Mouse (Mus musculus) hindbrain, embryonic 12.5 days (tissue): ENCODE results near the gene Dpp6. TPM values are rescaled to one million over a fixed set of nuclear protein-coding genes. Genes with fewer than 3 reads are reported as not detected.

Experiments used
- ATAC-seq: fragments of 200-750 bp; cut with Nextera tagmentation; 2 replicates; pipeline ENCODE4 v1.8.0; 2017; ENCODE audit warnings: moderate TSS enrichment; ENCODE audit not compliant: low FRiP score
- H3K27ac ChIP-seq: fragments of 300-500 bp; sonication (generic); 2 replicates; pipeline ENCODE4 v1.5.1; 2016; ENCODE audit warnings: mild to moderate bottlenecking
- H3K27me3 ChIP-seq: fragments of 300-500 bp; sonication (generic); 2 replicates; pipeline ENCODE4 v1.6.1; 2016; ENCODE audit warnings: mild to moderate bottlenecking
- H3K36me3 ChIP-seq: fragments of 300-500 bp; sonication (generic); 2 replicates; pipeline ENCODE4 v1.6.1; 2016; ENCODE audit warnings: mild to moderate bottlenecking
- H3K4me1 ChIP-seq: fragments of 300-500 bp; sonication (generic); 2 replicates; pipeline ENCODE4 v1.6.1; 2016
- H3K4me2 ChIP-seq: fragments of 300-500 bp; sonication (generic); replicated peaks from 2 replicates; pipeline ENCODE4 v1.6.1; 2016; ENCODE audit warnings: mild to moderate bottlenecking
- H3K4me3 ChIP-seq: fragments of 300-500 bp; sonication (generic); 2 replicates; pipeline ENCODE4 v1.5.1; 2016; ENCODE audit warnings: mild to moderate bottlenecking
- H3K9ac ChIP-seq: fragments of 300-500 bp; sonication (generic); 2 replicates; pipeline ENCODE4 v1.6.1; 2016; ENCODE audit warnings: mild to moderate bottlenecking, moderate library complexity
- H3K9me3 ChIP-seq: fragments of 300-500 bp; sonication (generic); replicated peaks from 2 replicates; pipeline ENCODE4 v1.6.1; 2016; ENCODE audit warnings: mild to moderate bottlenecking
- WGBS: fragments of 180-500 bp; shearing (Covaris S2); methylation state at CpG from one replicate; pipeline ENCODE4 v1.1.7; 2016; 5-methylcytosine and 5-hydroxymethylcytosine counted together
- polyA plus RNA-seq: library from polyadenylated mRNA; unstranded; fragments of >200 nt; fragmentation: Nextera tagmentation; extraction: Ambion mirVana; gene quantifications from 2 replicates; pipeline ENCODE4 v1.2.1, GENCODE M21; 2016

Dpp6 gene
- polyA plus RNA-seq, 1 experiment from 2014 or later = 27.2 TPM

GRCm38 (mm10) chr5:27322895-27323792 lies 506.1 kb downstream of the Dpp6 start:
- Histone ChIP-seq H3K9me3 (no peaks in the 10 kb centered on the region), H3K27me3 (no peaks in the 10 kb centered on the region), H3K4me2 (no peak overlapping the region), H3K9ac (no peak overlapping the region), H3K27ac (no peak overlapping the region), H3K4me1 (peaks cover 2% of the 10 kb centered on the region; the same call in 1 of the 2 replicates), H3K36me3 (no peaks in the 10 kb centered on the region), H3K4me3 (no peak overlapping the region)
- 0 out of 2 replicates have a peak, but pooled peaks have one; percentile 63 for ATAC-seq
- WGBS = 75% methylated on average over 3 of the region's 3 CpGs

- Histone ChIP-seq H3K4me3 (no peak overlapping the region), H3K4me1 (peaks cover 2% of the 10 kb centered on the region; the same call in 1 of the 2 replicates), H3K36me3 (no peaks in the 10 kb centered on the region), H3K27ac (no peak overlapping the region), H3K4me2 (no peak overlapping the region), H3K27me3 (no peaks in the 10 kb centered on the region), H3K9me3 (no peaks in the 10 kb centered on the region), H3K9ac (no peak overlapping the region)
- 55% methylated on average over 3 of the region's 3 CpGs for WGBS
- no peak for ATAC-seq
These were observed 507.4 kb downstream of the Dpp6 start for GRCm38 (mm10) chr5:27324346-27324928.

GRCm38 (mm10) chr5:27336698-27337097 lies 519.7 kb downstream of the Dpp6 start:
- 78% methylated on average over 2 of the region's 2 CpGs for WGBS
- no peak overlapping the region for H3K4me3 ChIP-seq
- H3K4me2 ChIP-seq = no peak overlapping the region
- H3K4me1 ChIP-seq = no peaks in the 10 kb centered on the region
- H3K9me3 ChIP-seq = no peaks in the 10 kb centered on the region
- H3K9ac ChIP-seq = no peak overlapping the region
- ATAC-seq = no peak
- no peaks in the 10 kb centered on the region for H3K36me3 ChIP-seq
- no peak overlapping the region for H3K27ac ChIP-seq
- H3K27me3 ChIP-seq = no peaks in the 10 kb centered on the region

GRCm38 (mm10) chr5:27339196-27340030 lies 522.4 kb downstream of the Dpp6 start:
- no peak for ATAC-seq
- Histone ChIP-seq H3K9ac (no peak overlapping the region), H3K27me3 (no peaks in the 10 kb centered on the region), H3K36me3 (no peaks in the 10 kb centered on the region), H3K9me3 (no peaks in the 10 kb centered on the region), H3K4me3 (no peak overlapping the region), H3K4me1 (no peaks in the 10 kb centered on the region), H3K27ac (no peak overlapping the region), H3K4me2 (no peak overlapping the region)
- WGBS = 82% methylated on average over 5 of the region's 5 CpGs

- WGBS = 76% methylated on average over 6 of the region's 6 CpGs
These were observed 525.3 kb downstream of the Dpp6 start for GRCm38 (mm10) chr5:27342276-27342675.

GRCm38 (mm10) chr5:27343626-27344025 lies 526.6 kb downstream of the Dpp6 start:
- H3K4me2 ChIP-seq = no peak overlapping the region
- H3K9ac ChIP-seq = no peak overlapping the region
- H3K4me3 ChIP-seq = no peak overlapping the region
- no peaks in the 10 kb centered on the region for H3K27me3 ChIP-seq
- H3K36me3 ChIP-seq = no peaks in the 10 kb centered on the region
- no peak overlapping the region for H3K27ac ChIP-seq
- no peak for ATAC-seq
- WGBS = 89% methylated on average over 1 of the region's 1 CpGs
- H3K9me3 ChIP-seq = no peaks in the 10 kb centered on the region
- H3K4me1 ChIP-seq = peaks cover 7% of the 10 kb centered on the region; the same call in 1 of the 2 replicates

More at GRCm38 (mm10) chr5:27342276-27342675, 525.3 kb downstream of the Dpp6 start:
- H3K27ac ChIP-seq = no peak overlapping the region
- no peaks in the 10 kb centered on the region for H3K9me3 ChIP-seq
- H3K4me1 ChIP-seq = no peaks in the 10 kb centered on the region
- H3K9ac ChIP-seq = no peak overlapping the region
- no peak overlapping the region for H3K4me2 ChIP-seq
- no peaks in the 10 kb centered on the region for H3K27me3 ChIP-seq
- no peak for ATAC-seq
- H3K4me3 ChIP-seq = no peak overlapping the region
- no peaks in the 10 kb centered on the region for H3K36me3 ChIP-seq

GRCm38 (mm10) chr5:27348181-27349095 lies 531.4 kb downstream of the Dpp6 start:
- Histone ChIP-seq H3K27me3 (no peaks in the 10 kb centered on the region), H3K36me3 (no peaks in the 10 kb centered on the region), H3K4me1 (peaks cover 14% of the 10 kb centered on the region; the same call in 1 of the 2 replicates), H3K4me2 (no peak overlapping the region), H3K4me3 (no peak overlapping the region), H3K9me3 (no peaks in the 10 kb centered on the region), H3K27ac (0 out of 2 replicates have a peak overlapping the region, but pooled peaks have one; percentile 23), H3K9ac (no peak overlapping the region)
- 52% methylated on average over 5 of the region's 5 CpGs for WGBS
- ATAC-seq = peak; percentile 52; the same call in 1 of the 2 replicates

- H3K9me3 ChIP-seq = no peaks in the 10 kb centered on the region
- no peak for ATAC-seq
- H3K9ac ChIP-seq = no peak overlapping the region
- H3K27ac ChIP-seq = no peak overlapping the region
- no peaks in the 10 kb centered on the region for H3K4me1 ChIP-seq
- no peaks in the 10 kb centered on the region for H3K27me3 ChIP-seq
- 73% methylated on average over 3 of the region's 3 CpGs for WGBS
- H3K4me2 ChIP-seq = no peak overlapping the region
- H3K4me3 ChIP-seq = no peak overlapping the region
- no peaks in the 10 kb centered on the region for H3K36me3 ChIP-seq
These were observed 540.6 kb downstream of the Dpp6 start for GRCm38 (mm10) chr5:27357630-27358029.

- Histone ChIP-seq H3K4me2 (no peak overlapping the region), H3K27ac (no peak overlapping the region), H3K4me1 (no peaks in the 10 kb centered on the region), H3K9me3 (no peaks in the 10 kb centered on the region), H3K9ac (no peak overlapping the region), H3K27me3 (no peaks in the 10 kb centered on the region), H3K4me3 (no peak overlapping the region), H3K36me3 (no peaks in the 10 kb centered on the region)
- 79% methylated on average over 2 of the region's 2 CpGs for WGBS
- ATAC-seq = no peak
These were observed 548.9 kb downstream of the Dpp6 start for GRCm38 (mm10) chr5:27365946-27366345.

- no peak for ATAC-seq
- no peaks in the 10 kb centered on the region for H3K4me1 ChIP-seq
- H3K27ac ChIP-seq = no peak overlapping the region
- 84% methylated on average over 3 of the region's 3 CpGs for WGBS
- H3K4me2 ChIP-seq = no peak overlapping the region
- H3K9ac ChIP-seq = no peak overlapping the region
- no peaks in the 10 kb centered on the region for H3K27me3 ChIP-seq
- no peaks in the 10 kb centered on the region for H3K9me3 ChIP-seq
- H3K36me3 ChIP-seq = no peaks in the 10 kb centered on the region
- no peak overlapping the region for H3K4me3 ChIP-seq
These were observed 553.8 kb downstream of the Dpp6 start for GRCm38 (mm10) chr5:27370814-27371213.

- H3K4me1 ChIP-seq = no peaks in the 10 kb centered on the region
- H3K9me3 ChIP-seq = no peaks in the 10 kb centered on the region
- H3K9ac ChIP-seq = no peak overlapping the region
- no peaks in the 10 kb centered on the region for H3K36me3 ChIP-seq
- no peak overlapping the region for H3K4me2 ChIP-seq
- H3K4me3 ChIP-seq = no peak overlapping the region
- ATAC-seq = no peak
- H3K27ac ChIP-seq = no peak overlapping the region
- no peaks in the 10 kb centered on the region for H3K27me3 ChIP-seq
- 81% methylated on average over 1 of the region's 1 CpGs for WGBS
These were observed 556.9 kb downstream of the Dpp6 start for GRCm38 (mm10) chr5:27373931-27374330.
